Mouse (Mus musculus) midbrain, embryonic 15.5 days (tissue): Measurements from ENCODE around the gene Rpl4. TPM values are rescaled to one million over a fixed set of nuclear protein-coding genes. Genes with fewer than 3 reads are reported as not detected.
"Not testable (repeated sequence)": the region's sequence is repeated elsewhere in the genome, so short reads cannot be mapped to it uniquely, and the experiment has no call there.

Experiments
- ATAC-seq: fragments of 200-750 bp; cut with Nextera tagmentation; replicated peaks from 2 replicates; pipeline ENCODE4 v1.8.0; 2017; ENCODE audit warnings: moderate TSS enrichment
- H3K27ac ChIP-seq: fragments of 300-500 bp; sonication (generic); 2 replicates; pipeline ENCODE4 v1.5.1; 2015; ENCODE audit warnings: mild to moderate bottlenecking, inconsistent platforms
- H3K27me3 ChIP-seq: fragments of 300-500 bp; sonication (generic); replicated peaks from 2 replicates; pipeline ENCODE4 v1.6.1; 2015; ENCODE audit warnings: inconsistent platforms
- H3K36me3 ChIP-seq: fragments of 300-500 bp; sonication (generic); replicated peaks from 2 replicates; pipeline ENCODE4 v1.6.1; 2015; ENCODE audit warnings: inconsistent platforms
- H3K4me1 ChIP-seq: fragments of 300-500 bp; sonication (generic); 2 replicates; pipeline ENCODE4 v1.6.1; 2015; ENCODE audit warnings: inconsistent platforms
- H3K4me2 ChIP-seq: fragments of 300-500 bp; sonication (generic); 2 replicates; pipeline ENCODE4 v1.6.1; 2015; ENCODE audit warnings: inconsistent platforms, mild to moderate bottlenecking, moderate library complexity
- H3K4me3 ChIP-seq: fragments of 300-500 bp; sonication (generic); 2 replicates; pipeline ENCODE4 v1.5.1; 2015; ENCODE audit warnings: mild to moderate bottlenecking, inconsistent platforms
- H3K9ac ChIP-seq: fragments of 300-500 bp; sonication (generic); 2 replicates; pipeline ENCODE4 v1.6.1; 2015; ENCODE audit warnings: mild to moderate bottlenecking, inconsistent platforms
- H3K9me3 ChIP-seq: fragments of 300-500 bp; sonication (generic); 2 replicates; pipeline ENCODE4 v1.6.1; 2016; ENCODE audit warnings: inconsistent platforms
- WGBS: fragments of 180-500 bp; shearing (Covaris S2); methylation state at CpG from one replicate; pipeline ENCODE4 v1.1.7; 2015; ENCODE audit warnings: mixed read lengths; 5-methylcytosine and 5-hydroxymethylcytosine counted together
- polyA plus RNA-seq: library from polyadenylated mRNA; unstranded; fragments of >200 nt; fragmentation: Nextera tagmentation; extraction: Ambion mirVana; gene quantifications from 2 replicates; pipeline ENCODE4 v1.2.1, GENCODE M21; 2015

Gene Rpl4
- polyA plus RNA-seq = 543 and 555 TPM in 2 replicates

DNA sequence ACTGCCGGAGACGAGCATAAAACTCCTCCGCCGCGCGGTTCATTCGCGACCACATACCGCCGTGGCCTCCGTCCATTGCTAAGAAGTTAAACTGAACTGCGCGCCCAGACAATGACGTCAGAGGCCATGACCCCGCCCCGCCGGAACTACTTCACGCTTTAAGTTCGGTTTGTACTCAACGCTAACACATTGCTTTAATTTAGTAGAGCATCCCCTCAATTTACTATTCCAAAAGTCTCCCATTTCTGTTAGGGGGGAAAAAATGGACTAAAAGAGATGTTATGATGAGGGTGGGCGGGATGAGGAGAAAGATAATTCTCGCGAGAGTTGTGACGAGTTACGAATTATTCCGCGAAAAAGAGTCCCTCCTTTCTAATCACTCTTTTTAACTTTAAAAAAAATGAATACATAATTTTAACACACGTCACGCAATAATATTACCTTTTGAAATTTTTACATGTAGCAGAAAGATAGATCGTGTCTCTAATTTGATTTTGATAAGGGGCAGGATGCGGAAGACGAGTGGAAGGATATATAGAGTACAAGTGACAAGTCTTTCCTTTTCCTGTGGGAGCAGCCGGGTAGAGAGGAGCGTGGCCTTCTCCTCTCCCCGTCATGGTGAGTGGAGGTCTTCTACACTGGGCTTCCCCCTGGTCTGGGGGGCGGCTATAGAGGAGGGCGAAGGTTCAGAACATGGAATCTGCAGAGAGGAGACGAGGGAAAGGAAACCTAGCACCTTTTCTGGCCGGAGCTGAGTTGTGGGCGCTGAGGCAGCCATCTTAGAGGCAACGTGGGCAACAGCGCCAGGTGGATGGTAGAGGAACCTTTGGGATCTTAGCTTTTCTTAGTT is at the start of gene Rpl4, which contains the start of gene Zwilch:
Gene Rpl4, plus strand, starts transcription at position 560 of the 850 bp plus-strand sequence.
Gene Zwilch, minus strand, starts transcription at position 289 of the 850 bp plus-strand sequence.
- Histone ChIP-seq H3K4me1 (peaks cover 24% of the 10 kb centered on the region), H3K4me3 (peak within 1 kb of the TSS; percentile 79), H3K27me3 (no peaks in the 10 kb centered on the region), H3K27ac (peak within 1 kb of the TSS; percentile 84), H3K9me3 (no peaks in the 10 kb centered on the region), H3K9ac (peak within 1 kb of the TSS; percentile 81), H3K36me3 (peaks cover 30% of the 10 kb centered on the region), H3K4me2 (peak within 1 kb of the TSS; percentile 82)
- ATAC-seq = peak; percentile 93
- WGBS = under 1% methylated on average over 42 of the region's 42 CpGs

DNA sequence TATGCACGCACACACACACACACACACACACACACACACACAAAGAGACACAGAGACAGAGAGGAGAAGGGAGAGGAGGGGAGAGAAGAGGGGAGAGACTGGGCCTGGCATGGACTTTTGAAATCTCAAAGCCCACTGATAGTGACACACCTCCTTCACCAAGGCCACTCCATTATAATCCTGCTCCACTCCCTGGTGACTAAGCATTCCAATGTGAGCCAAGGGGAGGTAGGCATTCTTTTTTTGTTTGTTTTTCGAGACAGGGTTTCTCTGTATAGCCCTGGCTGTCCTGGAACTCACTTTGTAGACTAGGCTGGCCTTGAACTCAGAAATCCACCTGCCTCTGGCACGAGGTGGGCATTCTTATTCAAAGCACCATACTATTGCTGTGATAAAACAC is 48.3 kb upstream of the Rpl4 start:
- ATAC-seq, H3K9ac ChIP-seq, H3K4me3 ChIP-seq, H3K27me3 ChIP-seq, H3K27ac ChIP-seq, H3K4me2 ChIP-seq, H3K9me3 ChIP-seq, H3K36me3 ChIP-seq, H3K4me1 ChIP-seq: not testable (repeated sequence)
- WGBS = 69% methylated on average over 3 of the region's 3 CpGs

DNA sequence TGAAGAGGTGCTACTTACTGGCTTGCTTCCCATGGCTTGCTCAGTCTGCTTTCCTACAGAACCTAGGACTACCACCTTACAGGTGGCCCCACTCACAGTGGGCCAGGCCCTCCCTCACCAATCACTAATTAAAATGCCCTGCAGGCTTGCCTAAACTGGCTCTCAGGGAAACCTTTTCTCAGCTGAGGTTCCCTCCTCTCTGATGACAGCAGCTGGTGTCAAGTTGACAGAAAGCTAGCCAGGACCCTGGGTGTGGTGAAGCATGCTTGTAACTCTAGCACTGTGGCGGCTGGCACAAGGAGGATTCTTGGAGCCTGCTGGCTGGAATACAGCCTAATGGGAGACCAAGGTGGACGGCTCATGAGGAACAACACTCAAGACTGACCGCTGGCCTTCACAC is 47.9 kb upstream of the Rpl4 start:
- H3K27me3 ChIP-seq = no peaks in the 10 kb centered on the region
- no peak overlapping the region for H3K4me3 ChIP-seq
- H3K9ac ChIP-seq = no peak overlapping the region
- no peak overlapping the region for H3K27ac ChIP-seq
- no peak overlapping the region for H3K4me2 ChIP-seq
- ATAC-seq = no peak
- 79% methylated on average over 3 of the region's 3 CpGs for WGBS
- no peaks in the 10 kb centered on the region for H3K9me3 ChIP-seq
- H3K36me3 ChIP-seq = no peaks in the 10 kb centered on the region
- H3K4me1 ChIP-seq = no peaks in the 10 kb centered on the region

DNA sequence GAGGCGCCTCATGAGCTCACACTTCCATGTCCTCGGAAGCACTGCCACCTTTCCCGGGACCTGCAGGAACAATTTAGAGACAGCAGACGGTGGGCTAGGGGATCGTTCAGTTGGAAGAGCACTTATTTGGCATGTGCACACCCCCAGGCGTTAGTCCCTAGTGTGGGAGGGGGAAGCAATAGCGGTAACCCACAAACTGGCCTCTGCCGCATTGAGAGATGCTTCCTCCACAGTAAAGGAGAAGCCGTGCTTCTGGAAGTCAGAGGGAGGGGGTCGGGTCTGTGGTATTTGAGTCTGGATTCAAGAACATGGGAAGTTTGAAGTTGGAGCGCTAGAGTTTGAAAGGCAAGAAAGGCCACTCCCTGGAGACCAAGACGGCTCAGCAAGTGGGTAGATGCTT is 47.1 kb upstream of the Rpl4 start:
- Histone ChIP-seq H3K36me3 (no peaks in the 10 kb centered on the region), H3K27ac (no peak overlapping the region), H3K9me3 (no peaks in the 10 kb centered on the region), H3K4me1 (no peaks in the 10 kb centered on the region), H3K27me3 (no peaks in the 10 kb centered on the region), H3K4me3 (no peak overlapping the region), H3K9ac (no peak overlapping the region), H3K4me2 (no peak overlapping the region)
- 81% methylated on average over 12 of the region's 12 CpGs for WGBS
- no peak for ATAC-seq

DNA sequence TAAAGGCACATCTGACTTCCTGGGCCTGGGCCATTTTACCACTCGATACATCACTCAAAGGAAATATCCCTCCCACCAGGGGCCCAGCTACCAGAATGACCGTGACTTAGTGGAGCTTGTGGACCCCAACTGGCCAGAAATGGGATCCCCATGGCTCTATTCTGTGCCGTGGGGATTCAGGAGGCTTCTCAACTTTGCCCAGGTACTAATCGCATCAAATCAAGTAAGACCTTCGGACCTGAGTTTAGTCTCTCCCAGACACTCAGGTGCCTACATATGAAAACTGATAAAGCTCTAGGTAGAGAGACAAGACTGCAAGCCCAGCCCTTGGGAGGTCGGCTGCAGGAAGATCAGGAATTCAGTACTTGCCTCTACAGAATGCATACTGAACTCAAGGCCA is 41.6 kb upstream of the Rpl4 start:
- no peak for ATAC-seq
- WGBS = 88% methylated on average over 6 of the region's 6 CpGs
- H3K36me3 ChIP-seq = no peaks in the 10 kb centered on the region

DNA sequence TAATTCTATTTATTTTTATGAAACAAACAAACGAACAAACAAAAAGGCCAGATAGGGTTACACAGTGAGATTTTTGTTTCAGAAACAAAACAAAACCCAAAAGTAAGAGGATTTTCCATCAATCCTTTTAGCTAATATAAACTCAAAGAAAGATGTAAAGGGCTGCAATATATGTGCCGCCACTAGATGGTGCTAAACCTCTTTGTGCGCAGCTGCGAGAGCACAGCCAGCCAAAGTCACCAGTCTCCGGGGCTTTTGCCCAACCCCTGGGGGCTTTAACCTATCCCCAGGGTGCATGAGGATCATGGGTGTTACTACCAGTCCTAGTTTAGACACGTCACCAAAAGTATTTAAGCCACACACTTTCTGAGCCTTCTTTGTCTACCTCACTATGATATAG is 34.3 kb upstream of the Rpl4 start:
- H3K36me3 ChIP-seq, H3K4me2 ChIP-seq, H3K9me3 ChIP-seq, H3K27me3 ChIP-seq, H3K4me1 ChIP-seq, H3K4me3 ChIP-seq, ATAC-seq, H3K9ac ChIP-seq, H3K27ac ChIP-seq: not testable (repeated sequence)
- WGBS = 8% methylated on average over 6 of the region's 6 CpGs

More for the DNA sequence above, 41.6 kb upstream of the Rpl4 start:
- Histone ChIP-seq H3K27ac (no peak overlapping the region), H3K4me1 (no peaks in the 10 kb centered on the region), H3K9ac (no peak overlapping the region), H3K4me2 (no peak overlapping the region), H3K27me3 (no peaks in the 10 kb centered on the region), H3K9me3 (no peaks in the 10 kb centered on the region), H3K4me3 (no peak overlapping the region)

DNA sequence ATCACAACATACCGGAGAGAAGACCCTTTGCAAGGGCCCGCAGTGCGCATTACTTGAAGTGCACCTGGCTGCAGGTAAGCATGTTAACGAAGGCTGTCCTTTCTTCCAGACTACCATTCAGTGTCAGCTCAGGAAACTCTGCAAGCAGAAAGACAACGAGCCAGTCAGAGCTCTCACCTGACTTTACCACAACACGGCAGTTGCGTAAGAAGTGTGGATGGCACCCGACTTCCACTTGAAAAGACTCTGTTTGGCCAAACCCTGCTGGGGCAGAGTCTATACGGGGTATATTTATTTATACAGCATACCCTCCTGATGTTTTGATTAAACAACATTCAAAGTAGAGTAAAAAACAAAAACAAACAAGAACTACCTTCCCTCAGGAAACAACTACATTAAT is 33.3 kb upstream of the Rpl4 start:
- WGBS = 93% methylated on average over 9 of the region's 9 CpGs

DNA sequence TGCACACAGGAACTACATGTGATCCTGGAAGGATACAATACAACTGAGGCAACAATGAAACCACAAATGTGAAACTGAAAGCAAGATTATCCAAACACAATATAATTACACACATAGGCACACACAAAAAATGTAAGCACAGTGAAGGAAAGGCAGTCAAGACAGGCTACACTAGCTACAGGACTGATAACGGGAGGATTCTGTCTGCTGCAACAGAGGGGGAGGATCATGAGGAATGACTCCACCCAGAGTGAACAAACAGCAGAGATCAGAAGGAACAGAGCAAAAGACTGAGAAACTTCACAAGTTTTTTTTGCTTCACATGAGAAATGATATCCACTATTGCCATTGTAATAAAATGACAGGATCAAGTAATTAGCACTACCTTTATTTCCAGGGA is 16.5 kb upstream of the Rpl4 start:
- H3K9me3 ChIP-seq = no peaks in the 10 kb centered on the region
- ATAC-seq = no peak
- no peaks in the 10 kb centered on the region for H3K27me3 ChIP-seq
- H3K27ac ChIP-seq = no peak overlapping the region
- WGBS = 80% methylated on average over 1 of the region's 1 CpGs
- H3K4me3 ChIP-seq = no peak overlapping the region
- H3K4me1 ChIP-seq = no peaks in the 10 kb centered on the region
- H3K4me2 ChIP-seq = no peak overlapping the region
- no peak overlapping the region for H3K9ac ChIP-seq
- H3K36me3 ChIP-seq = no peaks in the 10 kb centered on the region

More for the DNA sequence above, 33.3 kb upstream of the Rpl4 start:
- Histone ChIP-seq H3K4me3 (no peak overlapping the region), H3K4me1 (no peaks in the 10 kb centered on the region), H3K4me2 (no peak overlapping the region), H3K9me3 (no peaks in the 10 kb centered on the region), H3K9ac (no peak overlapping the region), H3K27me3 (no peaks in the 10 kb centered on the region), H3K27ac (no peak overlapping the region), H3K36me3 (no peaks in the 10 kb centered on the region)
- ATAC-seq = no peak

DNA sequence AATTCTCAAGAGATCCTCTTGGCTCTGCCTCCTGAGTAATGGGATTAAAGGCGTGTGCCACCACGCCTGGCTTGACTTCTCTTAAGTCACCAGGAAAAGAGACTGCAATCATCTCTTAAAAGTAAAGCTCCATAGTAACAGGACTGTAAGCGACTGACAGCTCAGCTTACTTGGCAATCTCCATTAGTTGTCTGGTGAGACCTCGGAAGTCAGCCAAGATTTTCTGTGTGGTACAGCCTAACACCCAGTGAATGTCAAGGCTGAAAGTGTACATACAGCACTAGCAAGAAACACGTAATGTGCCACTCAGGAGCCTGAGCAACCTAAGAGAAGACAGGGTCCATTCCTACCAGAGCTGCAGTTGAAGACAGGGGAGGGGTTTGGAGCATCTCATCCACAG is 12.7 kb upstream of the Rpl4 start:
- Histone ChIP-seq H3K4me2 (no peak overlapping the region), H3K9me3 (no peaks in the 10 kb centered on the region), H3K27ac (no peak overlapping the region), H3K36me3 (no peaks in the 10 kb centered on the region), H3K4me1 (no peaks in the 10 kb centered on the region), H3K9ac (no peak overlapping the region), H3K27me3 (no peaks in the 10 kb centered on the region), H3K4me3 (no peak overlapping the region)
- 93% methylated on average over 5 of the region's 5 CpGs for WGBS
- no peak for ATAC-seq

DNA sequence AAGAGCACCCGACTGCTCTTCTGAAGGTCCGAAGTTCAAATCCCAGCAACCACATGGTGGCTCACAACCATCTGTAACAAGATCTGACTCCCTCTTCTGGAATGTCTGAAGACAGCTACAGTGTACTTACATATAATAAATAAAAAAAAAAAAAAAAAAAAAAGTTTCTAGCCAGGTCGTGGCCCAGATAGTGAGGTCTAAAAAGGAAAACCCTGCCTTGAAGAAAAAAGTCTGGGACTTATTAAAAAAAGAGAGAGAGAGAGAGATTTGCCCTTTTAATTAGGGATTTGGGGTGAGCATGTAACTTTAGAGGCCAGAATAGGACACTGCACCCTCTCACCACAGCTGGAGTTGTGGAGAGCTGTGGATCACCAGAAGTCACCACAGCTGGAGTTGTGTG is 3.2 kb upstream of the Rpl4 start:
- H3K4me1 ChIP-seq = peaks cover 19% of the 10 kb centered on the region
- WGBS = 88% methylated on average over 3 of the region's 3 CpGs
- H3K4me2 ChIP-seq, H3K36me3 ChIP-seq, ATAC-seq, H3K9me3 ChIP-seq, H3K9ac ChIP-seq, H3K4me3 ChIP-seq, H3K27ac ChIP-seq, H3K27me3 ChIP-seq: not testable (repeated sequence)

DNA sequence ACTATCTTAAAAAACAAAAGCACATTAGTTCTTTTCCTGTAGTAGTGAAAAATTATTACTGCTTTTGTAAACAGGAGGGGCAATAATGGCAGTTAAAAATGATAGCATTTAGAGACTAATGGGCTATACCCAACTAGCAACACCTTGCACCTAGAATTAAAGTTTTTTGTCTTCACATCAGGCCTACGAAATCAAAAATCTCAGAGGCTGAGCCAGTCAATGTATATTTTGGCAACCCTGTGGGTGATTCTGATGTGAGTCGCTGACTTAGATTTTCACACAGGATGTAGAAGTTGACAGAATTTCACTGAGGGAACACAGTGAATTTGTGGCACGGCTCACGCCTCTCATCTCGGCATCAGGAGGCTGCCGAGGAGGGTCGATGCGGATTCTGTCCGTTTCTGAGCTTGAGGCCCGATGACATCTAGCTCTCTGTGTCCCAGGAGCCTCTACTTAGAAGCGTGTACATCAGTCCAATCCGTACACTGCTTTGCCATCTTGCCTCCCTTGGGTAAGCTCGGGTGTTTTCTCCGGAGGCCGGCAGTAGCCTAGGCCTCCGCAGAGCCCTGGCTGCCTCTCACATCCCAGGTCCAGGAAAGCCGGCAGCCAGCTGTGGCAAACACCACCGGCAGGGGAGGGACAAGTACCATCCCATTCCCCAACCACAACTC is 895 bp upstream of the Rpl4 start:
- 2% methylated on average over 18 of the region's 18 CpGs for WGBS
- Histone ChIP-seq H3K27me3 (no peaks in the 10 kb centered on the region), H3K4me2 (peak overlapping the region; percentile 82), H3K4me3 (peak overlapping the region; percentile 79), H3K9ac (peak overlapping the region; percentile 81), H3K36me3 (peaks cover 22% of the 10 kb centered on the region), H3K9me3 (no peaks in the 10 kb centered on the region), H3K27ac (peak overlapping the region; percentile 84), H3K4me1 (peaks cover 24% of the 10 kb centered on the region)
- ATAC-seq = no peak

DNA sequence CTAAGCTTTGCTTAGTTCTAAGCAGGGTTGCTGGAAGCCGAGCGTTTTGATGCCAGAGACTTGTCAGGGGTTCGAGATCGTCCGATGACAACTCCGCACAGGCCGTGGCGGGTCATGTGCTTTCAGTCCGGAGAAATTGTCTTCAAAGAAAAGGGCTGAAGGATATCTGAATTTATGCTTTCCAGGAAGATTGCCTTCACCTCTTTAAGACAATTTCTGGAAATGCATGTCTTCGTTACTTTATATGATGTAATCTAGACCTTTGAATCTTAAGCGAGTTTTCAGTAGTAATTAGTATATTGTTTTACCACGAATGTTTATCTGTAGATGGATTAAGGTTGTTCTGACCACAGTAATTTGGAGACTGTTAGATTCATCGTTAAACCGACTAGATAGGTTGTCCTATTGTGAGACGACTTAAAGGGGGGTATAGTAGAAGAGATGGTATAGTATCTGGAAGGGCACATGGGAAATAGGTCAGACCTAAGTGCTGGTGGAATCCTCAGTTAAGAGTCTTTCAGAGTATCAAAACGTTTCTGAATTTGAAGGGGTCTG is 568 bp downstream of the Rpl4 start:
- no peak for ATAC-seq
- under 1% methylated on average over 16 of the region's 16 CpGs for WGBS

More for the DNA sequence above, 568 bp downstream of the Rpl4 start:
- Histone ChIP-seq H3K9ac (peak overlapping the region; percentile 81), H3K4me1 (peaks cover 24% of the 10 kb centered on the region), H3K36me3 (peaks cover 35% of the 10 kb centered on the region), H3K4me2 (peak overlapping the region; percentile 82), H3K4me3 (peak overlapping the region; percentile 79), H3K27ac (peak overlapping the region; percentile 84), H3K27me3 (no peaks in the 10 kb centered on the region), H3K9me3 (no peaks in the 10 kb centered on the region)
